Mouse (Mus musculus) frontal cortex, postnatal 14 days (tissue): ENCODE results near the gene Slc46a3.

Experiments used
- DNase-seq, 2 experiments: peaks; one replicate each; pipeline ENCODE4 v3.0.0; 2022; ENCODE audit warnings: low spot score in 2 of 2

Slc46a3 gene

DNA sequence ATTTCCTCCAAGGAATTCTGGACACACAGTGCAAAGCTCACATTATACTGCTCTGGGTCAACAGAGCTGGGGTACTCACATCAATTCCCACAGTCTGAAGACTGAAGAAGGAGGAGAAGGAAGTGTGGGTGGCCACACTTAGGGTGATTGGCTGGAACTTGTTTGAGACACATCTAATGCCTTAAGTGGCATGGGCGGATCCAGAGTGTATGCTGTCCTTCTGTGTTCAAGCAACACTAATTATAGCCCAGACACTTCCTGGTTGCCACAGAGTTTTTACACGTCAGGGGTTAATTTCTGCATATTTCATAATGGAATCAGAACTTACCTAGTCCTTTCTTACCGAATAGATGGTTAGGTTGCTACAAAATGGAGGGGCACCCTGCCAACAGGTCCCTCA lies 49.3 kb downstream of the Slc46a3 start:
- no peak for DNase-seq

DNA sequence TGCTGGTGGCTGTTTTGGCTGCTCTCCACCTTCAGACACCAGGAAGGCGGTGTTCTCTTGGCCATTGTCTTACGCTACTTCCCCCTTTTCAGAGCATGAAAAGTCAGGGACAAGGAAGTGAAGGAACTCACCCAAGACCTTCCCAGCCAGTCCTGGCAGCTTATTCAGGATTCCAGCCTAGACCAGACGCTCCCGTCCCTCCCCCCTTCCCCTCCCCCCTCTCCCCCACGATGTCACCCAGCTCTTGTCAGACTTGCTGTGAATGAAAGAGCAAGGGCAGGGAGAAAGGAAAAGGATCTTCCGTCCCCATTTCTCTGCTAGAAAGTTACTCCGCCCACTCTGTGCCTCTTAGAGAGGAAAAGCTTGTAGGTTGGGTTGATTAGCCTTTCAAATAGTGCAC lies 51.3 kb downstream of the Slc46a3 start:
- DNase-seq, result no peak

DNA sequence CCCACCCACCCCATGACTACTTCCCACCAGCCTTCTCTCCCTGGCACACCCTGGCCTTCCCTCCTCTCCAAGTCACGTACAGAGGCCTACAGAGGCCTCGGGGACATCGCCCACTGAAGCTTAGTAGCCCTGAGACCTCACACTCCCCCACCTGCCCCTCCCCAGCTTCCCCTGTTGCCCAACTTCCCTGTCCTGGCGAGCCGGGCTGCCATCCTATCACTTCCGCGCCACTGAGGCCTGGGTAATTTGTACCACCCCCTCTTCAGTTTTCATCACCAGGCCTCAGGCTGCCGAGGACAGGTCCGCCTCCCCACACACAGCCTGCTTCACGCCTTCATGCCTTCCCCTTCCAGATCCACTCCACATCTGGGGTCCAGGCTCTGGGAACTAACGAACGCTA lies 55.2 kb downstream of the Slc46a3 start:
- no peak for DNase-seq

DNA sequence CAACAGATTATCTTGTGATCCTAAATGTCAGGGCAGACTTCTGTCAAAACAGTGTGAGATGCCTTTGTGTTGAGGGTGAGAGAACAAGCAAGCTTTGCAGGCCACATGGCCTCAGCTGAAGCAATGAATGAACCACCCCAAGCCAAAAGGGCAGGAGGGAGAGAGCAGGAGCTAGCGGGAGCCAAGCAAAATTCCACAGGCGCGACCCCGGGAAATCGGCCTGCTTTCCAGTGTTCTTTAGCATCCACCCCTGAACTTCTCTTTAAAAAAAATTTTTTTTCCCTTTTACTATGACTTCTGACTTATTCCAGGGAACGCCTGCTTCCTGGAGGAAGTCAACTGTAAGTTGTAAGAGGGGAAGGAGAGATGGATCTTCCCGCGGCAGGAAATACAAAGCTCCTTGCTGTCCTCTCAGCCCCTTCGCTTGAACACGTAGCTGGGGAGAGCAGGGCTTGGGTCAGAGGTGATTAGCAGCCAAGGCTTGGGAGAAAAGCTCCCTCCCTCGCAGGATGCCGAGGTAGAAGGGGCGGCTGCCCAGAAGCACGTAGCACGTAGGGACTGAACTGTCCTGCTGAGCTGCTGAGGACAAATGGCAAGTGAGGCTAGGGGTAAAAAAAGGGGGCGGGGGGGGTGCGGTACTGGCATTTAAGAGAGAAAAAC lies 59.6 kb downstream of the Slc46a3 start:
- DNase-seq, result no peak

DNA sequence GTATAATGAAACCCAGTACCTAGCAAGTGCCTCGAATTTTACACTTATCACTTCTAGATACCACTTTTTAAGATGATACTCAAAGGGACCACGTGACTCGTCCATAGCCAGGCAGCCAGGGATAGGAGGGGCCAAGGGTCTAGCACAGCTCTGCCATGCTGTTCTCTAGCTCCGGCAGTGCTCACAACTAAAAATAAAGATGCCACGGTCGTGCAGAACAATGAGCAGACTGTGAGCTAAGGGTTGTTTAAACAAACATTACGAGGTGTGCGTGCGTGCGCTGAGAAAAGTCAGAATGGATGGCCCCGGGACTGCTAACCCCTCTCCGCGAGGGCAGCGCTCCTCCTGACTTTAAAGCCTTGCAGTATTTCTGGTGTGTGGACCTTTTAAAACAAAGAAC lies 61.8 kb downstream of the Slc46a3 start:
- DNase-seq, result no peak

DNA sequence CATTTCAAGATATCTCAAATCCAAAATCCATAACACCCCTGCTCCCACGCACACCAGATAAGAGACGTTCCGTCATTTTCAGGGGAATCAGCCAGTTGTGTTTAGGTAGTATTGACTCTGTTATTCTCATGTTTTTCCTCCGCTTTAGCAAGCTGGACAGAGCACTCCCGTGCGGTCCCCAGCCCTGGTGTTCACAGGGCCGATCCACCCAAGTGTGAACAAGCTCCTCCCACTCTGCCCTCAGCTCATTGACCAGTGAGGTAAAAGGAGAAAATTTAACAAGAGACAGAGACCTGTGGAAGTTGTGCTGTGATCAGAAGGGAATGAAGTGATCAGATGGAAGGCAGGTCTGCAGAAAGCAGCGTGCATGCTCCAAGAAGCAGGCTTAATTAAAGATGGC lies 65.8 kb downstream of the Slc46a3 start:
- no peak for DNase-seq
